Mouse (Mus musculus): ENCODE data around the gene Lyzl4.

DNA sequence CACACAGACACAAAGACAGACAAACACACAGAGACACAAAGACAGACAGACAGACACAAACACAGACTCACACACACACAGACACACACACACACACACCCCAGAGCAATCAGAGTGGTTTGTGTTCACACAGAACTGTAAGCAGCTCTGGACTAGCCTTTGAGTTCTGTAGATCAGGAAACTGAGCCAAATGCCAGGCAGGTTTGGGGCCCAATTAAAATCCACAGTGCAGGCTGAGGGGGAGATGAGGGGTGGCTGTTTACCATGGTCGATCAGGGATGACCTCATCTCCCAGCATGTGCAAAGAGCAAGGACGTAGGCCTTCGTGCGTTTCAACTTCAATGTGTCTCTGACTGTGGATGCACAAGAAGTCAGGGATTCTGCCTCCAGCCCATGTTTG, 47.1 kb downstream of the Lyzl4 start:
- TF ChIP-seq POLR2A (IDR thresholded peaks at IDR 0.05; ENCODE audit: borderline replicate concordance, low read depth, low read length) (no peak), CTCF (IDR thresholded peaks at IDR 0.05; ENCODE audit: low read depth, low read length) (no peak)
